ENCODE assay signal across 8 mouse cellular contexts in the genomic region with DNA sequence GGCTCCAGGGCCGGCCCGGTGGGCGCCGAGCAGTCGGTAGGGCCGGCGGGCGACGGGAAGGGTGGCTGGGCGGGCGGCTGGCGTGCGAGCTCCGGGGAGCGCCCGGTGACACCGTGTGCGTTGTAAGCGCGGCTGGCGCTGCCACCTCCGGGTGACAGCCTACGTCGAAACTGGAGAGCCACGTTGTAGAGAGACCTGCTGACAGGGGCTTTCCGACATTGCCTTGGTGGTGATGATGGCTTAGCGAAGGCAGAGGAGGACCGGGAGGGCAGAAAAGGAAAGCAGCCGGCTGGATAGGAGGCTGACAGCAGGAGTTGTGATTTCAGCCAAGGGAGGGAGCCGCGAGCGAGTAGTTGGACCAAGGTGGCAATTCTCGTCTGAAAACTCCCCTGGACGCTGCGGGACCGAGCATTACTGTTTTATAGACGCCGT. TPM values are rescaled to one million over a fixed set of nuclear protein-coding genes. Genes with fewer than 3 reads are reported as not detected.
DNase-seq lines count a peak whose midpoint lies in the region; ATAC-seq lines count a peak whose summit lies in the region.

No protein-coding gene starts in this region.

- H3K4me2 ChIP-seq in embryonic facial prominence, embryonic 15.5 days (replicated peaks), result peak overlapping the region; percentile 80
- H3K4me2 ChIP-seq in hindbrain, embryonic 16.5 days (ENCODE audit: low read length), result peak overlapping the region; percentile 87
- peak overlapping the region; percentile 74 for H3K4me2 ChIP-seq in stomach, embryonic 15.5 days

- peak; percentile 60 for ATAC-seq in CD4-positive, CD25-positive, alpha-beta regulatory T cell, adult 4 months
- ATAC-seq in embryonic facial prominence, embryonic 15.5 days (ENCODE audit: insufficient number of reproducible peaks, low FRiP score, low TSS enrichment, low read depth), result peak; percentile 65
- ATAC-seq in hindbrain, embryonic 16.5 days, result peak; percentile 85; the same call in 1 of the 2 replicates
- peak; percentile 60 for ATAC-seq in stomach, embryonic 15.5 days (ENCODE audit: insufficient read depth, low FRiP score, low read depth)

- peak overlapping the region; percentile 77 for H3K9ac ChIP-seq in embryonic facial prominence, embryonic 15.5 days
- H3K9ac ChIP-seq in hindbrain, embryonic 16.5 days (ENCODE audit: low read depth, low read length), result peak overlapping the region; percentile 91
- H3K9ac ChIP-seq in stomach, embryonic 15.5 days, result peak overlapping the region; percentile 80

- H3K36me3 ChIP-seq in embryonic facial prominence, embryonic 15.5 days, result peaks cover 6% of the 10 kb centered on the region; the same call in 1 of the 2 replicates
- no peaks in the 10 kb centered on the region for H3K36me3 ChIP-seq in hindbrain, embryonic 16.5 days (ENCODE audit: control insufficient read depth, insufficient read depth, low read length)
- no peaks in the 10 kb centered on the region for H3K36me3 ChIP-seq in stomach, embryonic 15.5 days

- peak overlapping the region; percentile 79 for H3K27ac ChIP-seq in embryonic facial prominence, embryonic 15.5 days (replicated peaks)
- peak overlapping the region; percentile 85 for H3K27ac ChIP-seq in hindbrain, embryonic 16.5 days (ENCODE audit: low read depth, low read length)
- peak overlapping the region; percentile 69 for H3K27ac ChIP-seq in stomach, embryonic 15.5 days

- DNase-seq in embryo, embryonic 10 days (ENCODE audit: low spot score), result peak; percentile 29
- no peak for DNase-seq in embryo, embryonic 9.5 days (ENCODE audit: extremely low spot score)
- peak; percentile 13 for DNase-seq in lung, postnatal 36 days
- no peak for DNase-seq in layer of hippocampus, adult 8-10 months (ENCODE audit: low spot score in 2 of 2)

- H3K4me3 ChIP-seq in embryonic facial prominence, embryonic 15.5 days (replicated peaks), result peak overlapping the region; percentile 71
- H3K4me3 ChIP-seq in hindbrain, embryonic 16.5 days (ENCODE audit: low read length), result peak overlapping the region; percentile 92
- H3K4me3 ChIP-seq in stomach, embryonic 15.5 days (replicated peaks), result peak overlapping the region; percentile 93

- H3K4me1 ChIP-seq in embryonic facial prominence, embryonic 15.5 days, result peaks cover 15% of the 10 kb centered on the region
- peaks cover 15% of the 10 kb centered on the region for H3K4me1 ChIP-seq in hindbrain, embryonic 16.5 days (ENCODE audit: control insufficient read depth, insufficient read depth, low read depth, low read length)
- H3K4me1 ChIP-seq in stomach, embryonic 15.5 days, result peaks cover 7% of the 10 kb centered on the region

- H3K9me3 ChIP-seq in embryonic facial prominence, embryonic 15.5 days (replicated peaks), result no peaks in the 10 kb centered on the region
- no peaks in the 10 kb centered on the region for H3K9me3 ChIP-seq in hindbrain, embryonic 16.5 days (ENCODE audit: control insufficient read depth, low read length)
- no peaks in the 10 kb centered on the region for H3K9me3 ChIP-seq in stomach, embryonic 15.5 days

- H3K27me3 ChIP-seq in embryonic facial prominence, embryonic 15.5 days, result no peaks in the 10 kb centered on the region
- no peaks in the 10 kb centered on the region for H3K27me3 ChIP-seq in hindbrain, embryonic 16.5 days (replicated peaks; ENCODE audit: control insufficient read depth, insufficient read depth, low read length)
- no peaks in the 10 kb centered on the region for H3K27me3 ChIP-seq in stomach, embryonic 15.5 days (replicated peaks)

- under 1% methylated on average over 38 of the region's 38 CpGs for WGBS in embryonic facial prominence, embryonic 15.5 days
- WGBS in hindbrain, embryonic 16.5 days, result 0% methylated on average over 38 of the region's 38 CpGs
- under 1% methylated on average over 38 of the region's 38 CpGs for WGBS in stomach, embryonic 15.5 days

RNA-seq across cellular contexts. Expression of gene Usp16, which starts 0.7 kb away (rescaled TPM):
- polyA plus RNA-seq in CD4-positive, CD25-positive, alpha-beta regulatory T cell, adult 4 months (2017; shearing (Covaris generic)), result 10 to 100 TPM; 37.1 to 61.1 TPM
- 45.7 and 51.7 TPM in 2 replicates for polyA plus RNA-seq in embryonic facial prominence, embryonic 15.5 days (2015; fragmentation: Nextera tagmentation; extraction: Ambion mirVana)
- 41.4 and 42.8 TPM in 2 replicates for polyA plus RNA-seq in hindbrain, embryonic 16.5 days (2015; fragmentation: Nextera tagmentation; extraction: Ambion mirVana)
- polyA plus RNA-seq in stomach, embryonic 15.5 days (2015; fragmentation: Nextera tagmentation; extraction: Ambion mirVana), result 41.7 and 42.2 TPM in 2 replicates
- total RNA-seq in layer of hippocampus, adult 8-10 months (2022), result 10 to 100 TPM; 43.4 to 53.5 (median 48.7) TPM

RNA-seq across cellular contexts. Expression of gene Rwdd2b, which starts 14.8 kb away (rescaled TPM):
- polyA plus RNA-seq in CD4-positive, CD25-positive, alpha-beta regulatory T cell, adult 4 months (2017; shearing (Covaris generic)), result 10 to 100 TPM in 1 of 2 experiments, 1 to 10 TPM in 1; 9.2 to 12.8 TPM
- 10.7 and 11.7 TPM in 2 replicates for polyA plus RNA-seq in embryonic facial prominence, embryonic 15.5 days (2015; fragmentation: Nextera tagmentation; extraction: Ambion mirVana)
- polyA plus RNA-seq in hindbrain, embryonic 16.5 days (2015; fragmentation: Nextera tagmentation; extraction: Ambion mirVana), result 16.3 and 16.5 TPM in 2 replicates
- 10.4 and 13.4 TPM in 2 replicates for polyA plus RNA-seq in stomach, embryonic 15.5 days (2015; fragmentation: Nextera tagmentation; extraction: Ambion mirVana)
- 10 to 100 TPM in 2 of 4 experiments, 1 to 10 TPM in 2; 8.7 to 11.8 (median 10.2) TPM for total RNA-seq in layer of hippocampus, adult 8-10 months (2022)

RNA-seq across cellular contexts. Expression of gene Ltn1, which starts 22.8 kb away (rescaled TPM):
- polyA plus RNA-seq in CD4-positive, CD25-positive, alpha-beta regulatory T cell, adult 4 months (2017; shearing (Covaris generic)), result 10 to 100 TPM; 24.3 to 48.5 TPM
- polyA plus RNA-seq in embryonic facial prominence, embryonic 15.5 days (2015; fragmentation: Nextera tagmentation; extraction: Ambion mirVana), result 22.5 and 23.3 TPM in 2 replicates
- polyA plus RNA-seq in hindbrain, embryonic 16.5 days (2015; fragmentation: Nextera tagmentation; extraction: Ambion mirVana), result 20.7 and 22.5 TPM in 2 replicates
- 23.2 and 27.0 TPM in 2 replicates for polyA plus RNA-seq in stomach, embryonic 15.5 days (2015; fragmentation: Nextera tagmentation; extraction: Ambion mirVana)
- total RNA-seq in layer of hippocampus, adult 8-10 months (2022), result 10 to 100 TPM; 40.0 to 50.7 (median 44.1) TPM

RNA-seq across cellular contexts. Expression of gene Cct8, which starts 40.5 kb away (rescaled TPM):
- polyA plus RNA-seq in CD4-positive, CD25-positive, alpha-beta regulatory T cell, adult 4 months (2017; shearing (Covaris generic)), result 100 to 1,000 TPM; 381 to 398 TPM
- 368 and 388 TPM in 2 replicates for polyA plus RNA-seq in embryonic facial prominence, embryonic 15.5 days (2015; fragmentation: Nextera tagmentation; extraction: Ambion mirVana)
- 395 and 404 TPM in 2 replicates for polyA plus RNA-seq in hindbrain, embryonic 16.5 days (2015; fragmentation: Nextera tagmentation; extraction: Ambion mirVana)
- 389 and 416 TPM in 2 replicates for polyA plus RNA-seq in stomach, embryonic 15.5 days (2015; fragmentation: Nextera tagmentation; extraction: Ambion mirVana)
- total RNA-seq in layer of hippocampus, adult 8-10 months (2022), result 100 to 1,000 TPM; 174 to 197 (median 187) TPM

Comparison
In these comparisons a context has a peak if more than half of its experiments do, and no peak if none do; other contexts are left out.
1. DNase-seq: peak in embryo, embryonic 10 days (single experiment) and lung, postnatal 36 days (single experiment); none in embryo, embryonic 9.5 days (single experiment) and layer of hippocampus, adult 8-10 months (0 of 2).
2. Peak in every context shown above with its lines, with median percentiles within 50 percentile points of each other: ATAC-seq, H3K27ac ChIP-seq, H3K4me2 ChIP-seq, H3K4me3 ChIP-seq and H3K9ac ChIP-seq.